9 mouse cellular contexts compared by ENCODE assay signal in the genomic region with DNA sequence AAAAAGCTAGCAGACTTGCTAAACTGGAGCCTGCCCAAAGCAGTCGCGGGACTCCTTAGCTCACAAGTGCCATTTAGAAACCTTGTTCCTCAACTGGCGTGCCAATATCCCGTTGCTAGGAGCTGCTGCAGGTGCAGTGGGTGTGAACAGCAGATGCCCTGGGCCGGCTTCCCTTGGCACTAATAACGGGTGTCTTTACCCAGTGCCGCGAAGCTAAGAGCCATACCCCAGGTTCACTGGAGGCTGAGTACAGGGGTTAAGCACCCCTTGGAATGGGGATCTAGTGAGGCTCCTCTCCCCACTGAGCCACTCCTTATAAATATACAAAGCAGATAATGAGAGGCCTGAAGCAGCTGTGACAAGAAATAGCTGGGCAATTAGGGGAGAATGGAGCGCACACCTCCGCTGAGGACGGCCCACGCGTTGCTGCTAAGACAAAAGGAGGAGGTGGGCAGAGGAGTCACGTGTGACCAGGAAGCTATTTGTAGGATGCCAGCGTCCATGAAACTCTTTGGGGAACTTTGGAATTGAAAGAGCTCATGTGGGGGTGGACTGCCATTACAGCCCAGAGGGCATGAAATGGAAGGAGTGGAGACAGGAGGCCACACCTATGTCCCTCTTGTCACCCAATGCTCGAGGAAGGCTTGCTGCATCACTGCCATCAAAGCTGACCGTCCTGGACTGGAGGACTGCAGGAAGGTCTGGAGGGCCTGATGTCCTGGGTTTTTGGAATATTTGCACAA. TPM values are rescaled to one million over a fixed set of nuclear protein-coding genes. Genes with fewer than 3 reads are reported as not detected.
DNase-seq lines count a peak whose midpoint lies in the region; TF ChIP-seq lines count a peak whose summit lies in the region.
"Had no signal": no experiment of that assay in that cellular context is flagged by ENCODE, and none has a peak within 500 bp of the region (broad histone marks: within the 10 kb centered on the region; RNA-seq: fewer than 3 reads in every experiment).

No protein-coding gene starts in this region.

- H3K27ac ChIP-seq in layer of hippocampus, adult 2 months, result peak overlapping the region; percentile 72

- TF ChIP-seq CTCF in layer of hippocampus, adult 2 months (conservative IDR thresholded peaks at IDR 0.05), result no peak

- intact Hi-C loops in left cerebral cortex, postnatal 36 days (cut with DNase I), result loop anchor here (5.0 kb wide), 1 partner anchor 77 kb away; no protein-coding TSS in a partner anchor

- no peak overlapping the region for H3K4me3 ChIP-seq in layer of hippocampus, adult 2 months
- H3K4me3 ChIP-seq: erythroblast, embryonic 14.5 days had no signal

- no peak for DNase-seq in layer of hippocampus, adult 2 months (ENCODE audit: low spot score in 2 of 2)
- no peak for DNase-seq in layer of hippocampus, adult 9-10 months (ENCODE audit: low spot score)
- peak; percentile 32 for DNase-seq in A20 (ENCODE audit: low read depth, low spot score)
- DNase-seq in brain, adult 2 months (ENCODE audit: low read depth, low spot score), result peak; percentile 88
- peak; percentile 26 to 35 for DNase-seq in left cerebral cortex, postnatal 36 days (ENCODE audit: low spot score in 2 of 2)
- no peak for DNase-seq in testis, postnatal 10 days (ENCODE audit: low spot score)
- no peak for DNase-seq in spleen, postnatal 4 days (ENCODE audit: low spot score in 2 of 2)
- DNase-seq: lung, adult 2 months had no signal

RNA-seq across cellular contexts. Expression of a gene that starts 20.3 kb away (rescaled TPM):
- total RNA-seq in layer of hippocampus, adult 2 months (2021), result 10 to 100 TPM; 15.2 TPM
- total RNA-seq in left cerebral cortex, postnatal 36 days (2021), result 10 to 100 TPM; 12.2 to 14.5 TPM

RNA-seq across cellular contexts. Expression of a gene that starts 37.3 kb away (rescaled TPM):
- 1 to 10 TPM; 2.6 to 3.0 TPM for total RNA-seq in layer of hippocampus, adult 2 months (2021)
- 1 to 10 TPM; 2.6 to 2.7 TPM for total RNA-seq in left cerebral cortex, postnatal 36 days (2021)

RNA-seq across cellular contexts. Expression of a gene that starts 40.2 kb away (rescaled TPM):
- 10 to 100 TPM; 39.8 to 41.1 TPM for total RNA-seq in layer of hippocampus, adult 2 months (2021)
- total RNA-seq in left cerebral cortex, postnatal 36 days (2021), result 10 to 100 TPM; 39.1 to 42.7 TPM

Comparison
In these comparisons a context has a peak if more than half of its experiments do, and no peak if none do; other contexts are left out.
1. DNase-seq: peak in A20 (single experiment), brain, adult 2 months (single experiment) and left cerebral cortex, postnatal 36 days (2 of 2); none in layer of hippocampus, adult 2 months (0 of 2), layer of hippocampus, adult 9-10 months (single experiment), testis, postnatal 10 days (single experiment) and spleen, postnatal 4 days (0 of 2).